Mouse (Mus musculus) cortical plate, adult 2 months (tissue): Measurements from ENCODE around the gene Gatd1. TPM values are rescaled to one million over a fixed set of nuclear protein-coding genes. Genes with fewer than 3 reads are reported as not detected.

Source experiments
- H3K27ac ChIP-seq: fragments of 200-500 bp; 2 replicates; pipeline ENCODE4 v1.5.1; 2012; ENCODE audit warnings: low read length, control low read depth, inconsistent platforms; ENCODE audit not compliant: insufficient read depth
- H3K4me1 ChIP-seq: fragments of 200-500 bp; 2 replicates; pipeline ENCODE4 v1.6.1; 2011; ENCODE audit warnings: low read length; ENCODE audit not compliant: control insufficient read depth, insufficient read depth
- H3K4me3 ChIP-seq: fragments of 200-500 bp; 2 replicates; pipeline ENCODE4 v1.5.1; 2011; ENCODE audit warnings: mild to moderate bottlenecking, low read length, control low read depth; ENCODE audit not compliant: insufficient read depth
- CTCF ChIP-seq: fragments of 200-500 bp; IDR thresholded peaks from 2 replicates; pipeline ENCODE4 v1.5.1; 2011; ENCODE audit warnings: mild to moderate bottlenecking, control low read depth, low read length; ENCODE audit not compliant: insufficient read depth; ENCODE audit errors: extremely low read depth
- POLR2A ChIP-seq: fragments of 200-500 bp; IDR thresholded peaks from 2 replicates; pipeline ENCODE4 v1.6.1; 2011; ENCODE audit warnings: mild to moderate bottlenecking, low read length, control low read depth; ENCODE audit not compliant: insufficient read depth; ENCODE audit errors: extremely low read depth
- polyA plus RNA-seq: library from polyadenylated mRNA; depleted of rRNA; stranded (reverse); fragments of >200 nt; gene quantifications from 2 replicates; pipeline ENCODE4 v1.2.3, GENCODE M21; 2012; rRNA removed

Gene Gatd1
- polyA plus RNA-seq, 1 experiment, result 57.0 TPM

DNA sequence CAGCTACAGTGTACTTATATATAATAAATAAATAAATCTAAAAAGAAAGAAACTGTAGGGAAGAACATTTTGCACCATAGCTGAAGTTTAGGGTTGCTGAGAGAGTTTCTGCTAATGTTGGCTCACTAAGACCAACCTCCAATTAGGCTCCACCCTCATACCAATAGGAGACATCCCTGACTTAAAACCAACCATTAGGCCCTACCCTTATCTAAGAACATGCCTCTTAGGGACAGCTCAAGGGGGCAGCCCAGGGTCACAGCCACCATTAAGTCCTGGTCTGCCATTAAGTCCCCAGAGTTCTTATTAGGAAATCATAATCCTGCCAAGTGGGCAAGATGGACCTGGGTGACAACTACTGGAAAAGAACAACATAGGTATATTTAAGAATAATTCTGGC is 39.5 kb downstream of the Gatd1 start:
- H3K4me3 ChIP-seq, result no peak overlapping the region
- no peaks in the 10 kb centered on the region for H3K4me1 ChIP-seq
- TF ChIP-seq CTCF (no peak), POLR2A (no peak)
- no peak overlapping the region for H3K27ac ChIP-seq

DNA sequence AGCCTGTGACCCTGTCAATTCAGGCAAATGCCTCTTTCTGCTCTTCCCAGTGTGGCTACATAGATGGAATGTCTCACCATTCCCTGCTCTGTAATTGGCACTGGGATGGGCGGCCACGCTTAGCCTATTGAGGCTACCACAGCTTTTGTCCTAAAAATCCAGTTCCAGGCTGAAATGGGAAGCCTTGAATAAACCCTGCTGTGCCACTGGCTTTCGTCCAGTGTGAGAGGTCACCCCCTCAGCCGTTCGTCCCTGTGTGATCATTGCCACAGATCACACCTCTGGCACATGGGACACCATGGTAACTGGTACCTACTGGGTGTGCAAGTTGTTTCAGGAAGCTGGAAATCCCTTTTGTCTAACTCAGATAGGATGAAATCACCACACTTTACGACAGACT is 40.3 kb downstream of the Gatd1 start:
- no peak overlapping the region for H3K27ac ChIP-seq
- H3K4me1 ChIP-seq, result no peaks in the 10 kb centered on the region
- TF ChIP-seq POLR2A (no peak), CTCF (no peak)
- no peak overlapping the region for H3K4me3 ChIP-seq

DNA sequence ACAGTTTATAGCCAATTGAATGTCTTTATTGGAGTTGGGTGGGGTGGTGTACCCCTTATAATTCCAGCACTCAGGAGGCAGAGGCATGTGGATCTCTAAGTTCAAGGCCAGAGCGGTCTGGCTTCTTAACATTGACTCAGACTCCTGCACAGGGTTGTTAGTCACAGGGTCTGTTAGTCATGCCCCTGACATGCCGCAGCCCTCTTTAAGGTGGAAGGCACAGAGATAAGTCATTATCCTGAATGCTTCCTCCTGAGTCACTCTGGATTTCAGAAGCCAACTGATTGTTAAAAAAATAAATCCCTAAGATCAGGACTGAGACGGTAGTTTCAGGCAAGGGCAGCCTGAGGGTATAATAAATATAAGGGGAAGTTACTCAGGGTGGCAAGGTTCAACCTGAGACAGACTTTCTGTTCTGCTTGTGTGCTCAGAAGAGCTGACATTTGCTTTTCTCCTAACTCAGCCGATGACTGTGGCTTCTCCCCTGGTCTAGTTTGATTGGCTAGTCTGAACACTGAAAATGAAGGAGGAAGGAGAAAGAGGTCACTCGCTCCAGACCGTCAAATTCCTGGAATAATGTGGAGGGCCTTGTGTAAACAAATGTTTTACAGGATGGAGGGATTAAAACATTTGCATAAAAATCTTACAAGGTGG is 41.9 kb downstream of the Gatd1 start:
- no peak for TF ChIP-seq POLR2A
- no peak for TF ChIP-seq CTCF
- Histone ChIP-seq H3K4me3 (no peak overlapping the region), H3K4me1 (no peaks in the 10 kb centered on the region), H3K27ac (no peak overlapping the region)

DNA sequence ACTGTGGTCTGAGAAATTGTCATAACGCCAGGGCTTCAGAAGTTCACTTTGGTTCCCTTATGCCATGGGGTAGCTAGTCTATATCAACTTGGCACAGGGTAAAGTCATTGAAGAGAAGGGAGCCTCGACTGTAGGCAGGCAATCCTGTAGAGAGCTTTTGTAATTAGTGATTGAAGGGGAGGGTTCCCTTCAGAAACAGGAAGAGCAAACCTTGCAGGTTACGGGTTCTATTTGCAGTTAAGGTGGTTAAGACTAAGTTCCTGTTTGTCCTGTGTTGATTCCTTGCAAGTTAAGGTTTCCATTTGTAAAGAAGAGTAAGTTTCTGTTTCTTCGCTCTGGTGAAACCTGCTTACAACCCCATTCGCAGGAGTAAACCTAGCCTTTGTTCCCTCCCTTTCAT is 44.0 kb downstream of the Gatd1 start:
- H3K27ac ChIP-seq, result no peak overlapping the region
- no peak overlapping the region for H3K4me3 ChIP-seq
- H3K4me1 ChIP-seq, result no peaks in the 10 kb centered on the region

DNA sequence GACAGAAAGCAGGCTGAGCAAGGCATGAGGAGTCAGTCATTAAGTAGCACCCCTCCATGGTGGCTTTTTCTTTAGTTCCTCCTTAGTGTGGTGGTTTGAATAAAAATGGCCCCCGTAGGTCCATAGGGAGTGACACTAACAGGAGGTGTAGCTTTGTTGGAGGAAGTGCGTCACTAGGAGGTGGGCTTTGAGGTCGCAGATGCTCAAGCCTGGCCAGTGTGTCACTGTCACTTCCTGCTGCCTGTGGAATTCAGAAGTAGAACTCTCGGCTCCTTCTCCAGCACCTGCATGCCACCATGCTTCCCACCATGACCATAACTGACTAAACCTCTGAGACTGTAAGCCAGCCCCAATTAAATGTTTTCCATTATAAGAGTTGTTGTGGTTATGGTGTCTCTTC is 46.6 kb downstream of the Gatd1 start:
- no peak for TF ChIP-seq CTCF
- TF ChIP-seq POLR2A, result no peak
- H3K4me1 ChIP-seq, result no peaks in the 10 kb centered on the region
- H3K4me3 ChIP-seq, result no peak overlapping the region
- no peak overlapping the region for H3K27ac ChIP-seq

More for the DNA sequence above, 44.0 kb downstream of the Gatd1 start:
- TF ChIP-seq CTCF, result no peak
- TF ChIP-seq POLR2A, result no peak

DNA sequence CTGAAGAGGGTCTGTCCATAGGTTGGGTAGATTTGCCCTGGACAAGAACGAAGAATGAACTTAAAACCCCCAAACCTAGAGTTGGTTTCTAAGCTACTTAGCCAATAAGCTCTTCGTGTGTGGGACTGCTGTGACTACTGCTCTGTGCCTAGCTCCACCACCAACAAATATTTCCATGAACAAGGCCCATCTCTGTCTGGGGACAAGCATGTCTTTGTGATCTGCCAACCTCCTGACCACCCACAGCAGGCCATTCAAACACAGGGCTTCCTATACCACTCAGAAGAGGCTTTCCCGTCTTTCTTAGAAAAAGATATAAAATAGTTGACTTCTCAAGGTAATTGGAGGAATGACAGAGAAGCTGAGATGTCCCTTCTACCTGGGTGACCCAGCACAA is 48.9 kb downstream of the Gatd1 start:
- Histone ChIP-seq H3K27ac (peak overlapping the region; percentile 91), H3K4me1 (no peaks in the 10 kb centered on the region), H3K4me3 (no peak overlapping the region)
- no peak for TF ChIP-seq CTCF
- TF ChIP-seq POLR2A, result peak; percentile 39; the same call in 1 of the 2 replicates

DNA sequence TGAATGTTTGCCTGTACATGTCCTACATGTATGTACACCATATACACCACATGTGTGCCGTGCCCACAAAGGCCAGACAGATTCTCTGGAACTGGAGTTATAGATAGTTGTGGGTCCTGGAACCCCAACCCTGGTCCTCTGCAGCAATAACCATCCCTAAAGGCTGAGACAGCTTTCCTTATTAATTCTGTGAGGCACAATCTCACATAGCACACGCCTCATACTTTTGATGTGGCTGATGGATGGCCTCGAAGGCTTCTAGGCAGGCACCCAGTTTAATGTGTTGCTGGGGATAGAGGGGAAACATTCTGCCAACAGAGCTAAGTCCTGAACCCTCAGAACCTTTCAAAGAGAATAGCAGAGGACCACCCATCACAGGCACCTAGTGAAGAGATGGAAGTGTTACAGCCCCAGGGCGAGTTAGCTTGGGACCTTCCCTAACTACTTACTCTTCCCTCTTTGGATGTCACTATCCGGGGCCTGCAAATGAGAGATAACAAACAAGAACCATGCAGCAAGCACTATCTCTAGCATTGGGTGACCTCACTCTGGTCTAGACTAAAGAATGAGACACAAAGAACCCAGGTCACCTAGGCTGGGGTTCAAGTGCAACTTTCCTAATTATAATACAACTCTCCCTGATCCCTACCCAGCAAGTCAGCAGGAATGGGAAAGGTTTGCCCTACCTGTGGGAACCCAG is 49.4 kb downstream of the Gatd1 start:
- no peak for TF ChIP-seq CTCF
- no peak for TF ChIP-seq POLR2A
- H3K27ac ChIP-seq, result peak overlapping the region; percentile 84

DNA sequence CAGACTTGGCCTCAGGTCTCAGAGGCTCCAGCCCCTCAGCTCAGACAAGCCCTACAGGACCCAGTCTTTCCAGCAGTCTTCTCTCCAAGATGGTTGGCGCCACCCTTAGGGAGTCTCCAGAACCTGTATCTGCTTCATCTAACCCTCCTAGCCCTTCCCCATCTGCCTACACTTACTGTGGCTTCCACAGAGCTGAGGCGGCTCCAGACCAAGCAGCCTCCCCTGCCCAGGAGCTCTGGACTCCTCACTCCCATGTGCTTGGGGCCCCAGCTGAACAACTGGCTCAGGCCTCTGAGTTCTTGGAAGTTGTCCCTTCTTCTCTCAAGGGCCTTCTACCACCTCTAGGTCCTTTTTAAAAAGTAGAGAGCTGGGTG is 50.2 kb downstream of the Gatd1 start:
- no peak overlapping the region for H3K4me3 ChIP-seq
- H3K4me1 ChIP-seq, result no peaks in the 10 kb centered on the region
- TF ChIP-seq POLR2A, result no peak
- TF ChIP-seq CTCF, result no peak

More for the DNA sequence above, 49.4 kb downstream of the Gatd1 start:
- no peak overlapping the region for H3K4me3 ChIP-seq
- no peaks in the 10 kb centered on the region for H3K4me1 ChIP-seq

DNA sequence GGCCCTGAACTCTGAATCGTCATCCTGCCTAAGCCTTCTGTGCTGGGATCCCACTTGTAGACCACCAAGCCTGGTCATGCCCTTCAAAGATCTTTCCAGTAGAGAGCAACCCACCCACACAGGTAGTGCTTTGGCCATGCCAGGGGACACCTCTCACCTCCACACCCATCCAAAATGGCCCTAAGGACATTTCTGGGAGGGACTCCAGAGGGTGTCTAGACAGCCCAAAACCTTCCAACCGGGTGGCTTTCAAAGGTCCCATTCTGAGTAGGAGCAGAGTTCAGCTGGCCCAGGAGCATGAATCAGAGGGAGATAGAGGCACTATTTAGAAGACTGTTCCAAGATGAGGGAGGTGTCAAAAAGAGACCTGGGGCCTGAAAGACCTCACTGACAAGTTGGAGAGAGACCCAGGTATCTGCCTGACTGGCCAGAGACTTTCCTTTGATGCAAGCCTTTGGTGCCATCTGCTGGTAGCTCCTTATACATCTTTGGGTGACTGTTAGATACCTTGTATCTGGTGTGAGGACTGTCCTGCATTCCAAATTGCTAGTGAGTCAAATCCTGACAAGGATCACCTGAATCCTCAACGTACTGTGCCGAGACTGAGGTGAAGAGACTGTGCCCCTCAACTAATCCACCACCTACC is 50.7 kb downstream of the Gatd1 start:
- Histone ChIP-seq H3K4me3 (no peak overlapping the region), H3K4me1 (no peaks in the 10 kb centered on the region), H3K27ac (no peak overlapping the region)
- TF ChIP-seq POLR2A (no peak), CTCF (peak; percentile 89)

More for the DNA sequence above, 50.2 kb downstream of the Gatd1 start:
- H3K27ac ChIP-seq, result no peak overlapping the region

DNA sequence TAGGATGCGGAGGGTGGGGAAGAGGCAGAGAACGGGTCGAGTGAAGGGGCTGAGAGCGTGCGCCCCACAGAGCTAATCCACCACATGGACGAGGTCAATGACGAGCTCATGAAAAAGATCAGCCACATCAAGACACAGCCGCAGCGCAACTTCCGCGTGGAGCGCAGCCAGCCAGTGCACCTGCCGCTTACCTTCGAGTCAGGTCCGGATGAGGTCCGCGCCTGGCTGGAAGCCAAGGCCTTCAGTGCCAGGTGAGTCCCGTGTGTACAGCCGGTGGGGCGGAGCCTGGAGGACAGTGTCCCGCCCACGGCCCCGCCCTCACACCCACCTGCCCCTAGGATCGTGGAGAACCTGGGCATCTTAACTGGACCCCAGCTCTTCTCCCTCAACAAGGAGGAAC is 52.4 kb downstream of the Gatd1 start:
- H3K4me1 ChIP-seq, result no peaks in the 10 kb centered on the region
- no peak overlapping the region for H3K4me3 ChIP-seq
- TF ChIP-seq CTCF (no peak), POLR2A (no peak)
- no peak overlapping the region for H3K27ac ChIP-seq

Other genes starting within 250 kb of the Gatd1 start
- gene Rnh1, start 241.3 kb downstream of the Gatd1 start, polyA plus RNA-seq, result 38.6 and 38.8 TPM in 2 replicates
- gene Hras, start 220.1 kb downstream of the Gatd1 start, polyA plus RNA-seq, result 256 and 265 TPM in 2 replicates
- 5.4 and 5.8 TPM in 2 replicates for gene Lrrc56, start 220.0 kb downstream of the Gatd1 start, polyA plus RNA-seq
- gene Lmntd2, start 200.1 kb downstream of the Gatd1 start, polyA plus RNA-seq, result 0.17 and 0.27 TPM in 2 replicates
- gene Rassf7, start 198.3 kb downstream of the Gatd1 start, polyA plus RNA-seq, result 1.5 and 2.2 TPM in 2 replicates
- 24.3 and 26.0 TPM in 2 replicates for gene Phrf1, start 185.4 kb downstream of the Gatd1 start, polyA plus RNA-seq
- 6.8 and 7.5 TPM in 2 replicates for gene Irf7, start 147.7 kb downstream of the Gatd1 start, polyA plus RNA-seq
- 0.04 TPM in 1 of 2 replicates, not detected in the other for gene Cdhr5, start 137.3 kb downstream of the Gatd1 start, polyA plus RNA-seq
- 0.27 and 0.38 TPM in 2 replicates for gene Sct, start 135.0 kb downstream of the Gatd1 start, polyA plus RNA-seq
- 0.42 and 0.50 TPM in 2 replicates for gene Drd4, start 122.1 kb downstream of the Gatd1 start, polyA plus RNA-seq
- gene Deaf1, start 86.4 kb downstream of the Gatd1 start, polyA plus RNA-seq, result 31.8 and 35.5 TPM in 2 replicates
- 56.7 and 59.2 TPM in 2 replicates for gene Tmem80, start 86.4 kb downstream of the Gatd1 start, polyA plus RNA-seq
- gene Eps8l2, start 75.3 kb downstream of the Gatd1 start, polyA plus RNA-seq, result 6.7 and 6.8 TPM in 2 replicates
- 182 and 193 TPM in 2 replicates for gene Taldo1, start 21.9 kb downstream of the Gatd1 start, polyA plus RNA-seq
- 228 and 231 TPM in 2 replicates for gene Cend1, start 15.4 kb upstream of the Gatd1 start, polyA plus RNA-seq
- 242 and 244 TPM in 2 replicates for gene Slc25a22, start 23.8 kb upstream of the Gatd1 start, polyA plus RNA-seq
- gene Pidd1, start 29.9 kb upstream of the Gatd1 start, polyA plus RNA-seq, result 2.7 and 2.8 TPM in 2 replicates
- 611 and 653 TPM in 2 replicates for gene Rplp2, start 33.2 kb upstream of the Gatd1 start, polyA plus RNA-seq
- 31.6 and 32.2 TPM in 2 replicates for gene Pnpla2, start 41.1 kb upstream of the Gatd1 start, polyA plus RNA-seq
- 4.8 and 7.4 TPM in 2 replicates for gene Cracr2b, start 47.0 kb upstream of the Gatd1 start, polyA plus RNA-seq
- gene Cd151, start 53.3 kb upstream of the Gatd1 start, polyA plus RNA-seq, result 63.5 and 66.0 TPM in 2 replicates
- gene Polr2l, start 61.0 kb upstream of the Gatd1 start, polyA plus RNA-seq, result 49.3 and 52.1 TPM in 2 replicates
- gene Tspan4, start 61.1 kb upstream of the Gatd1 start, polyA plus RNA-seq, result 32.4 and 33.0 TPM in 2 replicates
- gene Chid1, start 125.7 kb upstream of the Gatd1 start, polyA plus RNA-seq, result 43.0 and 48.8 TPM in 2 replicates
- 70.2 and 75.7 TPM in 2 replicates for gene Ap2a2, start 148.0 kb upstream of the Gatd1 start, polyA plus RNA-seq
- 0.02 TPM in 1 of 2 replicates, not detected in the other for gene Muc6, start 241.2 kb upstream of the Gatd1 start, polyA plus RNA-seq